Mouse (Mus musculus): ENCODE measurements around the gene Aoc2.

DNA sequence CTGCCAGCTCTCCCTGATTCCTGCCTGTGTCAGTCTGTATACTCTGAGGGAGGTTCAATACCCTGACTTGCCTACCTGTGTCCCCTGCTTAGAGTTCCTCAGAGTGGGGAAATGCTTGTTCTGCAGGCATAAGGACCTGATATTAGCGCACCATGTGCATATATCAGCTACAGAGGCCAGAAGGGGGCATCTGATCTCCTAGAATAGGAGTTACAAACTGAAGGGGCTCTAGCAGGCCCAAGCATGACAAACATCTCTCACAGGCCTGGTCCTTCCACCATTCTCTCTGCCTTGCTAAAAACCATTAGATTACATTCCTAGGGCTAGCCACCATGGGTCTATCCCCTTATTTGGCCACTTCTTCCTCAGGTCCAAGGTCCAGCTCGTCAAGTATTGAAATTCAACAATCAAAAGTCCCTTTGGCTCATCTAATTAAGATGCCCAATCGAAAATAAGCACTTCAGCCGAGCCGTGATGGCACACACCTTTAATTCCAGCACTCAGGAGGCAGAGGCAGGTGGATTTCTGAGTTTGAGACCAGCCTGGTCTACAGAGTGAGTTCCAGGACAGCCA is 29.7 kb downstream of the Aoc2 start:
- TF ChIP-seq CTCF (IDR thresholded peaks at IDR 0.05; ENCODE audit: low read depth, low read length), result no peak
- TF ChIP-seq POLR2A (IDR thresholded peaks at IDR 0.05; ENCODE audit: borderline replicate concordance, low read depth, low read length), result no peak
